Mouse (Mus musculus) hindbrain, embryonic 11.5 days (tissue): Measurements from ENCODE around the gene Gm21992. TPM values are rescaled to one million over a fixed set of nuclear protein-coding genes. Genes with fewer than 3 reads are reported as not detected.

ENCODE experiments used
- ATAC-seq: fragments of 200-750 bp; cut with Nextera tagmentation; 2 replicates; pipeline ENCODE4 v1.8.0; 2017; ENCODE audit warnings: mild to moderate bottlenecking, moderate TSS enrichment, moderate library complexity; ENCODE audit not compliant: low FRiP score
- DNase-seq: peaks from one replicate; pipeline ENCODE4 v3.0.0-alpha.2; 2015; ENCODE audit warnings: low spot score
- H3K27ac ChIP-seq: fragments of 300-500 bp; sonication (generic); 2 replicates; pipeline ENCODE4 v1.5.1; 2014; ENCODE audit warnings: mild to moderate bottlenecking, low read depth, low read length
- H3K27me3 ChIP-seq: fragments of 300-500 bp; sonication (generic); 2 replicates; pipeline ENCODE4 v1.6.1; 2014; ENCODE audit warnings: mild to moderate bottlenecking, low read length, moderate library complexity, mixed read lengths; ENCODE audit not compliant: control insufficient read depth, insufficient read depth
- H3K36me3 ChIP-seq: fragments of 300-500 bp; sonication (generic); 2 replicates; pipeline ENCODE4 v1.6.1; 2014; ENCODE audit warnings: mild to moderate bottlenecking, low read length, moderate library complexity, mixed read lengths; ENCODE audit not compliant: control insufficient read depth, insufficient read depth
- H3K4me1 ChIP-seq: fragments of 300-500 bp; sonication (generic); replicated peaks from 2 replicates; pipeline ENCODE4 v1.6.1; 2014; ENCODE audit warnings: low read length, mixed read lengths; ENCODE audit not compliant: control insufficient read depth, insufficient read depth
- H3K4me2 ChIP-seq: fragments of 300-500 bp; sonication (generic); replicated peaks from 2 replicates; pipeline ENCODE4 v1.6.1; 2014; ENCODE audit warnings: mild to moderate bottlenecking, low read depth, low read length
- H3K4me3 ChIP-seq: fragments of 300-500 bp; sonication (generic); 2 replicates; pipeline ENCODE4 v1.5.1; 2014; ENCODE audit warnings: low read depth, low read length
- H3K9ac ChIP-seq: fragments of 300-500 bp; sonication (generic); 2 replicates; pipeline ENCODE4 v1.6.1; 2014; ENCODE audit warnings: low read depth, low read length
- H3K9me3 ChIP-seq: fragments of 300-500 bp; sonication (generic); 2 replicates; pipeline ENCODE4 v1.6.1; 2016; ENCODE audit warnings: low read length; ENCODE audit not compliant: control insufficient read depth
- WGBS: fragments of 180-500 bp; shearing (Covaris S2); extraction: QIAGEN DNeasy Blood & Tissue Kit; methylation state at CpG from one replicate; pipeline ENCODE4 v1.1.7; 2014; 5-methylcytosine and 5-hydroxymethylcytosine counted together
- polyA plus RNA-seq: library from polyadenylated mRNA; unstranded; fragments of >200 nt; fragmentation: Nextera tagmentation; extraction: Ambion mirVana; gene quantifications from 2 replicates; pipeline ENCODE4 v1.2.1, GENCODE M21; 2014

Gm21992 gene
- polyA plus RNA-seq, 1 experiment from 2014 or later, result 37.1 TPM

GRCm38 (mm10) chr19:4741482-4741881, 69.9 kb downstream of the Gm21992 start:
- H3K4me2 ChIP-seq, result no peak overlapping the region
- H3K36me3 ChIP-seq, result peaks cover 8% of the 10 kb centered on the region
- H3K4me3 ChIP-seq, result no peak overlapping the region
- DNase-seq, result no peak
- H3K27ac ChIP-seq, result no peak overlapping the region
- H3K9me3 ChIP-seq, result no peaks in the 10 kb centered on the region
- WGBS, result 78% methylated on average over 10 of the region's 10 CpGs
- no peaks in the 10 kb centered on the region for H3K4me1 ChIP-seq
- ATAC-seq, result no peak
- H3K9ac ChIP-seq, result no peak overlapping the region
- no peaks in the 10 kb centered on the region for H3K27me3 ChIP-seq

GRCm38 (mm10) chr19:4739762-4740161, 71.7 kb downstream of the Gm21992 start:
- ATAC-seq, result no peak
- peaks cover 7% of the 10 kb centered on the region; the same call in 1 of the 2 replicates for H3K36me3 ChIP-seq

GRCm38 (mm10) chr19:4739053-4739452, 72.4 kb downstream of the Gm21992 start:
- H3K36me3 ChIP-seq, result peaks cover 9% of the 10 kb centered on the region; the same call in 1 of the 2 replicates
- H3K27me3 ChIP-seq, result no peaks in the 10 kb centered on the region
- H3K9ac ChIP-seq, result no peak overlapping the region
- H3K27ac ChIP-seq, result no peak overlapping the region
- DNase-seq, result no peak
- H3K4me2 ChIP-seq, result no peak overlapping the region
- no peaks in the 10 kb centered on the region for H3K9me3 ChIP-seq
- no peak for ATAC-seq
- 89% methylated on average over 11 of the region's 11 CpGs for WGBS
- H3K4me3 ChIP-seq, result no peak overlapping the region
- H3K4me1 ChIP-seq, result no peaks in the 10 kb centered on the region

More at GRCm38 (mm10) chr19:4739762-4740161, 71.7 kb downstream of the Gm21992 start:
- Histone ChIP-seq H3K9ac (no peak overlapping the region), H3K9me3 (no peaks in the 10 kb centered on the region), H3K27me3 (no peaks in the 10 kb centered on the region), H3K4me2 (no peak overlapping the region), H3K27ac (no peak overlapping the region), H3K4me1 (no peaks in the 10 kb centered on the region), H3K4me3 (no peak overlapping the region)
- 91% methylated on average over 5 of the region's 5 CpGs for WGBS
- no peak for DNase-seq

GRCm38 (mm10) chr19:4737866-4738265, 73.5 kb downstream of the Gm21992 start:
- Histone ChIP-seq H3K4me2 (no peak overlapping the region), H3K27ac (no peak overlapping the region), H3K9ac (no peak overlapping the region), H3K27me3 (no peaks in the 10 kb centered on the region), H3K4me1 (no peaks in the 10 kb centered on the region), H3K9me3 (no peaks in the 10 kb centered on the region), H3K4me3 (no peak overlapping the region), H3K36me3 (peaks cover 12% of the 10 kb centered on the region; the same call in 1 of the 2 replicates)
- no peak for DNase-seq
- WGBS, result 87% methylated on average over 13 of the region's 13 CpGs
- no peak for ATAC-seq

GRCm38 (mm10) chr19:4733052-4733451, 78.4 kb downstream of the Gm21992 start:
- Histone ChIP-seq H3K4me3 (no peak overlapping the region), H3K27me3 (no peaks in the 10 kb centered on the region), H3K9ac (no peak overlapping the region), H3K4me2 (no peak overlapping the region), H3K36me3 (peaks cover 11% of the 10 kb centered on the region; the same call in 1 of the 2 replicates), H3K9me3 (no peaks in the 10 kb centered on the region), H3K4me1 (no peaks in the 10 kb centered on the region), H3K27ac (no peak overlapping the region)
- ATAC-seq, result no peak
- 80% methylated on average over 3 of the region's 3 CpGs for WGBS
- no peak for DNase-seq

- H3K36me3 ChIP-seq, result peaks cover 7% of the 10 kb centered on the region; the same call in 1 of the 2 replicates
- no peaks in the 10 kb centered on the region for H3K4me1 ChIP-seq
- H3K27me3 ChIP-seq, result no peaks in the 10 kb centered on the region
- ATAC-seq (no peak), DNase-seq (no peak)
- 91% methylated on average over 9 of the region's 9 CpGs for WGBS
- H3K9ac ChIP-seq, result no peak overlapping the region
- H3K4me3 ChIP-seq, result no peak overlapping the region
- H3K27ac ChIP-seq, result no peak overlapping the region
- H3K4me2 ChIP-seq, result no peak overlapping the region
- H3K9me3 ChIP-seq, result no peaks in the 10 kb centered on the region
These were observed 82.2 kb downstream of the Gm21992 start for GRCm38 (mm10) chr19:4729186-4729585.

- Histone ChIP-seq H3K9ac (no peak overlapping the region), H3K27me3 (no peaks in the 10 kb centered on the region), H3K36me3 (no peaks in the 10 kb centered on the region), H3K4me1 (no peaks in the 10 kb centered on the region), H3K27ac (no peak overlapping the region), H3K4me2 (no peak overlapping the region), H3K4me3 (no peak overlapping the region), H3K9me3 (no peaks in the 10 kb centered on the region)
- DNase-seq, result peak; percentile 16
- 18% methylated on average over 11 of the region's 11 CpGs for WGBS
- no peak for ATAC-seq
These were observed 90.7 kb downstream of the Gm21992 start for GRCm38 (mm10) chr19:4720671-4721244.

GRCm38 (mm10) chr19:4720112-4720511, 91.3 kb downstream of the Gm21992 start:
- Histone ChIP-seq H3K9me3 (no peaks in the 10 kb centered on the region), H3K27ac (no peak overlapping the region), H3K4me3 (no peak overlapping the region), H3K27me3 (no peaks in the 10 kb centered on the region), H3K4me1 (no peaks in the 10 kb centered on the region), H3K9ac (no peak overlapping the region), H3K36me3 (no peaks in the 10 kb centered on the region), H3K4me2 (no peak overlapping the region)
- no peak for ATAC-seq
- 86% methylated on average over 15 of the region's 15 CpGs for WGBS
- DNase-seq, result no peak

GRCm38 (mm10) chr19:4719351-4719764, 92.1 kb downstream of the Gm21992 start:
- Histone ChIP-seq H3K9me3 (no peaks in the 10 kb centered on the region), H3K4me2 (no peak overlapping the region), H3K4me3 (no peak overlapping the region), H3K9ac (no peak overlapping the region), H3K36me3 (no peaks in the 10 kb centered on the region), H3K27ac (no peak overlapping the region), H3K4me1 (no peaks in the 10 kb centered on the region), H3K27me3 (no peaks in the 10 kb centered on the region)
- no peak for ATAC-seq
- DNase-seq, result no peak
- WGBS, result 24% methylated on average over 5 of the region's 5 CpGs
